Mouse (Mus musculus) neural tube, embryonic 11.5 days (tissue): ENCODE measurements around the gene Cyp1a2. TPM values are rescaled to one million over a fixed set of nuclear protein-coding genes. Genes with fewer than 3 reads are reported as not detected.

Experiments
- ATAC-seq: fragments of 200-750 bp; cut with Nextera tagmentation; 2 replicates; pipeline ENCODE4 v1.8.0; 2017; ENCODE audit warnings: moderate number of reproducible peaks, mild to moderate bottlenecking, moderate TSS enrichment, moderate library complexity; ENCODE audit not compliant: insufficient read depth, low FRiP score, low TSS enrichment
- DNase-seq: peaks from one replicate; pipeline ENCODE4 v3.0.0-alpha.2; 2015; ENCODE audit warnings: low spot score
- H3K27ac ChIP-seq: fragments of 300-500 bp; sonication (generic); 2 replicates; pipeline ENCODE4 v1.5.1; 2014; ENCODE audit warnings: low read depth, mild to moderate bottlenecking, low read length
- H3K27me3 ChIP-seq: fragments of 300-500 bp; sonication (generic); 2 replicates; pipeline ENCODE4 v1.6.1; 2014; ENCODE audit warnings: mild to moderate bottlenecking, low read length, mixed read lengths; ENCODE audit not compliant: control insufficient read depth, insufficient read depth
- H3K36me3 ChIP-seq: fragments of 300-500 bp; sonication (generic); 2 replicates; pipeline ENCODE4 v1.6.1; 2014; ENCODE audit warnings: mild to moderate bottlenecking, low read length, moderate library complexity, mixed read lengths; ENCODE audit not compliant: control insufficient read depth, insufficient read depth
- H3K4me1 ChIP-seq: fragments of 300-500 bp; sonication (generic); 2 replicates; pipeline ENCODE4 v1.6.1; 2014; ENCODE audit warnings: low read length, mixed read lengths; ENCODE audit not compliant: control insufficient read depth, insufficient read depth
- H3K4me2 ChIP-seq: fragments of 300-500 bp; sonication (generic); 2 replicates; pipeline ENCODE4 v1.6.1; 2014; ENCODE audit warnings: low read depth, mild to moderate bottlenecking, moderate library complexity
- H3K4me3 ChIP-seq: fragments of 300-500 bp; sonication (generic); 2 replicates; pipeline ENCODE4 v1.5.1; 2014; ENCODE audit warnings: low read depth, low read length
- H3K9ac ChIP-seq: fragments of 300-500 bp; sonication (generic); 2 replicates; pipeline ENCODE4 v1.6.1; 2014; ENCODE audit warnings: mild to moderate bottlenecking, low read length
- H3K9me3 ChIP-seq: fragments of 300-500 bp; sonication (generic); 2 replicates; pipeline ENCODE4 v1.6.1; 2016; ENCODE audit warnings: low read length; ENCODE audit not compliant: control insufficient read depth
- WGBS: fragments of 180-500 bp; shearing (Covaris S2); extraction: QIAGEN DNeasy Blood & Tissue Kit; methylation state at CpG from one replicate; pipeline ENCODE4 v1.1.7; 2014; 5-methylcytosine and 5-hydroxymethylcytosine counted together
- polyA plus RNA-seq: library from polyadenylated mRNA; unstranded; fragments of >200 nt; fragmentation: Nextera tagmentation; extraction: Ambion mirVana; gene quantifications from 2 replicates; pipeline ENCODE4 v1.2.1, GENCODE M21; 2014

Gene Cyp1a2
- polyA plus RNA-seq, 1 experiment from 2014 or later, result not detected

DNA sequence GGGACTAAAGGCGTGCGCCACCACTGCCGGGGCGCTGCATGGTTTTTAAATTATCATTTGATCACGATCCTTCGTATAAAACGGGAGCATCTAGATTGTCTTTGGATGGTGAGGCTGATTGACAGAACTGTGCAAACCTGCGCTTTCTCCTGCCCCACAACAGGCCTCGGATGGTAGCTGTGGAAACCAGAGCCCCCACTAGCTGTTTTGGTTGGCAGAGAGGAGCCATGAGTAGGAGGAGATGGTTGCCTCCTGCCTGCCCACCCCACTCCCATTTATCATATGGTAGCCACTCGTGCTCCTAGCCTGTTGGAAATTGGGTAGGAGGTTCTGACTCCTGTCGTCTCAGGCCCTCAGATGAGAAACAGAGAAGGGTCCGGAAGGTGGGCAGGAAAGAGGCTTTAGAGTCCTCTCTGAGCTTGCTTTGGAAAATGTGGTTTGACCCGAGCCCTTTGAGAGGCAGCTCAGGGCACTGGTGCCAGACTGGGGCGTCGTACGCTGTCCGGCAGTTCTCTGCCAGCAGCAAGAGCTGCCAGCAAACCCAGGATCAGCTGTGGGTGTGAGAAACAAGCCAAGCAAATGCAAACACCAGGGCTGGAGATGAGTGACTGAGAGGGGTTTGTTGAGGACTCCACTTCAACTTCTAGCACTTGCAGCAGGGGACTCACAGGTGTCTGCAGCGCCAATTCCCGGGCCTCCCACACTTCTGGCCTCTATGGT lies 26.7 kb downstream of the Cyp1a2 start:
- H3K9me3 ChIP-seq, result no peaks in the 10 kb centered on the region
- H3K9ac ChIP-seq, result no peak overlapping the region
- no peak for DNase-seq
- H3K27ac ChIP-seq, result no peak overlapping the region
- no peaks in the 10 kb centered on the region for H3K4me1 ChIP-seq
- 86% methylated on average over 19 of the region's 19 CpGs for WGBS
- ATAC-seq, result no peak
- no peaks in the 10 kb centered on the region for H3K36me3 ChIP-seq
- H3K4me2 ChIP-seq, result no peak overlapping the region
- no peaks in the 10 kb centered on the region for H3K27me3 ChIP-seq
- H3K4me3 ChIP-seq, result no peak overlapping the region

DNA sequence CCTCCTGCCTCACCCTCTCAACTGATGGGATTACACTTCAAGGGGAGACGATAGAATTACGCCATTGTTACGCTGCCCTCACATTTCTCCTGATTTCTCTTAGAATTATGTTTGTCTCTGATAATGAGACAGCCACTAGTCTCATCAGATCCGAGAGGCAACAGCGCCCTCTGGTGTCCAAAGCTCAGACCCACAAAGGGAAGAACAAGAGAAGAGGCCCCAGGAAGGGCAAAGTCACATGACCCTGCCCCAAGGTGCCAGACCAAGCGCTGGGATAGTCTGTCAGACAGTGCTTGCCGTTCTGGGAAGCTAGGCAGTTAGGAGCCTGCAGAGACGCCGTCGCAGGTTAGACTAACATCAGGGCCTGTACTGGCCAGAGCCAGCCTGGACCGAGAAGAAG lies 27.8 kb downstream of the Cyp1a2 start:
- Histone ChIP-seq H3K9me3 (no peaks in the 10 kb centered on the region), H3K4me1 (peaks cover 5% of the 10 kb centered on the region), H3K27me3 (no peaks in the 10 kb centered on the region), H3K9ac (peak overlapping the region; percentile 41), H3K36me3 (no peaks in the 10 kb centered on the region), H3K27ac (no peak overlapping the region), H3K4me3 (no peak overlapping the region), H3K4me2 (peak overlapping the region; percentile 13; the same call in 1 of the 2 replicates)
- ATAC-seq (peak; percentile 72), DNase-seq (peak; percentile 95)
- 3% methylated on average over 11 of the region's 11 CpGs for whole genome bisulfite sequencing

DNA sequence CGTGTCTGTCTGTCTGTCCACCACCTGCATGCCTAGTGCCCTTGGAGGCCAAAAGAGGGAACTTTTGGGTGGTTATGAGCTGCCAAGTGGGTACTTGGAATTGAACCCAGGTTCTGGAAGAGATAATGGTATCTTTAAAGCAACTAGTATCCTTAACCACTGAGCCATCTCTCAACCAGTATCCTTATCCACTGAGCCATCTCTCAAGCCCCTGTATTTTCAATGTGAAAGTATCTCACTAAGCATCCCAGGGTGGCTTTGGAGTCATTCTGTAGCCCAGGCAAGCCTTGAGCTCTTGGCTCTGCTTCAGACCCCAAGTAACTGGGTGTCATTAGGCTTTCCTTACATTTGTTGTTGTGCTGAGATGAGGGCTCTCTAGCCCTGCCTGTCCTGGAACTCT lies 28.5 kb downstream of the Cyp1a2 start:
- Histone ChIP-seq H3K27me3 (no peaks in the 10 kb centered on the region), H3K9me3 (no peaks in the 10 kb centered on the region), H3K4me1 (peaks cover 9% of the 10 kb centered on the region), H3K9ac (no peak overlapping the region), H3K4me3 (no peak overlapping the region), H3K36me3 (no peaks in the 10 kb centered on the region), H3K27ac (no peak overlapping the region), H3K4me2 (no peak overlapping the region)
- DNase-seq (no peak), ATAC-seq (no peak)
- WGBS, result 85% methylated on average over 1 of the region's 1 CpGs

DNA sequence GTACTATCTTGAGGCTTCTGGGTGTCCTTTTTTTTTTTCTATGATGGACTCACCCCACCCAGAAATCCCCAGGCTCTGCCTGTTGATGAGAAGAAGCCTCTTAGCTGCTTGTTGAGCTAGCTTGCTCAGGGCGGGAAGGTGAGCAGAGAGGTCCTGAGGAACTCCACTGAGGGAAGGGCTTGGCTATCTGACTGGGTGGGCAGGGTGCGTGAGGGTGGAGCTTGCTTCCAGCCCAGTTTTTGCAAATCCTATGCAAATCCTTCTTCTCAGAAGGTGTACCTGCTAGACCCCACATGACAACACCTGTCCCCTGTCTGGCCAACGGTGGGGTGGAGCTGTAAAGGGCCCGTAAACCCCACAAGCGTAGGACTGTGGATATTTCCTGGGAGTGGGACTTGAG lies 30.2 kb downstream of the Cyp1a2 start, which contains the start of gene Csk:
Csk (minus strand) TSS at position 349 of the 400 bp plus-strand sequence.
- DNase-seq (no peak), ATAC-seq (no peak)
- Histone ChIP-seq H3K27me3 (no peaks in the 10 kb centered on the region), H3K27ac (no peak within 1 kb of the TSS), H3K36me3 (no peaks in the 10 kb centered on the region), H3K9ac (no peak within 1 kb of the TSS), H3K4me3 (no peak within 1 kb of the TSS), H3K9me3 (no peaks in the 10 kb centered on the region), H3K4me1 (peaks cover 9% of the 10 kb centered on the region), H3K4me2 (no peak within 1 kb of the TSS)
- 52% methylated on average over 5 of the region's 5 CpGs for WGBS

DNA sequence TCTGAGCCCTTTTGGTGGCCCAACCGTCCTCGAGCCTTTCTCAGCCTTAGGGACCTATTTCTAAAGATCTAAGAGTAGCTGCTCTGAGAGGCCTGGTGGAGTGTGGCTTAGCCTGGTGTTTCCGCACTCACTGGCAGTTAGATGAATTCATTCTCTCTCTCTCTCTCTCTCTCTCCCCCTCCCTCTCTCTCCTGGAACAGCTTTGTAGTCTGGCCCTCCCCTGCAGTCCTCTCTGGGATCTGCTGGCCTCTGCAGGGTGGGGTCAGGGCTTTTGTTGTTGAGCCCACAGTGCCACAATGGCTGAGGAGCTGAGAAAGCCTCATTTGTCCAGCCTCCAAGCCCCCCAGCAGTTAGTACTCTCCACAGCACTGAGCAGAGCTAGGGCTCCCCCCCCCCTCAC lies 30.6 kb downstream of the Cyp1a2 start:
- H3K9ac ChIP-seq, result no peak overlapping the region
- DNase-seq, result no peak
- H3K4me1 ChIP-seq, result peaks cover 9% of the 10 kb centered on the region
- H3K27me3 ChIP-seq, result no peaks in the 10 kb centered on the region
- 18% methylated on average over 3 of the region's 3 CpGs for WGBS
- H3K27ac ChIP-seq, result no peak overlapping the region
- no peak overlapping the region for H3K4me2 ChIP-seq
- H3K9me3 ChIP-seq, result no peaks in the 10 kb centered on the region
- no peak for ATAC-seq
- no peak overlapping the region for H3K4me3 ChIP-seq
- H3K36me3 ChIP-seq, result no peaks in the 10 kb centered on the region

DNA sequence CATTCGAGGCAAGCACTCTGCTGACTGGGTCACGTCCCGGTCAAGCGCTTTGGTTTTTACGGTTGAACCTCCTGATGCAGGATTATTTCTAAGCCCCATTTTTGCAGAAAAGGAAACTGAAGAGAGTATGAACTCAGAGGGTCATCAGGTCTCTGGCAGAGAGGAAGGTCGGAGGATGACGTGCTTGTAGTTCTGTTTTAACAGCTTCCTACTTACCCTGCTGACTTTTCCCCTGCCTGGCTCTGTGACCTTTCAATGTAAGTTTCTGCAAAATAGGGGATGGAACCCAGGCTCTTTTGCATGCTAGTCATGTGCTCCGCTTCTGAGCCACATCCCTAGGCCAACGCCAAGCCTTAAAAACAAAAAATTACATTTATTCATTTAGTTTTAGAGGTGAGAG lies 31.2 kb downstream of the Cyp1a2 start:
- no peak for DNase-seq
- no peak for ATAC-seq
- H3K27ac ChIP-seq, result no peak overlapping the region
- H3K27me3 ChIP-seq, result no peaks in the 10 kb centered on the region
- no peak overlapping the region for H3K9ac ChIP-seq
- 69% methylated on average over 9 of the region's 9 CpGs for WGBS
- no peaks in the 10 kb centered on the region for H3K36me3 ChIP-seq
- H3K4me2 ChIP-seq, result no peak overlapping the region
- no peak overlapping the region for H3K4me3 ChIP-seq
- H3K4me1 ChIP-seq, result peaks cover 9% of the 10 kb centered on the region
- H3K9me3 ChIP-seq, result no peaks in the 10 kb centered on the region

DNA sequence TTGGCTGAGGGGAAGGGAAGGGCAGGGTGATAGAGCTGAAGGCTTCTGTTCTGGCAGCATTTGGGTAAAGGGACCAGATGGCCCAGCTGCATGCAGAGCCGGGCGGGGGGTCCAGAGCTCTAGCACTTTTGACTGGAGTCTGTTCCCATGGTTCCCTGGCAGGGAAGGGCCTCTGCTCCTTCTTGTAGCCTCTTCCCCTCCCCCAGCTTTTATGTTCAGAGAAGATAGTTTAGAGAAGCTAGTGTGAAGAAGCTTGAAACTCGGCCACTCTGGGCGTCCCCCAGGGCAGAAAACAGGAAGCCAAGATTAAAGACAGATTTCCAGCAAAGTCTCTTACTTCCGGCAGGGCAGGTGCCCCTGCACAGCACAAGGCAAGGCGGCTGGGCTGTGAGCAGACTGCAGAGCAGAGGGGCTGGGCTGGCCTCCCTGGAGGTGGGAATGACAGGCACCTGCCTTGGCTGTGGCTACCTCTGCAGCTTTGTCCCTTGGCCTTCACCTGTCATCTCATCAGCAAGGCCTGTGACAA lies 32.7 kb downstream of the Cyp1a2 start:
- no peaks in the 10 kb centered on the region for H3K27me3 ChIP-seq
- WGBS, result 26% methylated on average over 6 of the region's 6 CpGs
- no peaks in the 10 kb centered on the region for H3K36me3 ChIP-seq
- H3K4me1 ChIP-seq, result peaks cover 9% of the 10 kb centered on the region
- H3K9ac ChIP-seq, result no peak overlapping the region
- no peak overlapping the region for H3K4me3 ChIP-seq
- DNase-seq, result no peak
- H3K27ac ChIP-seq, result no peak overlapping the region
- no peak for ATAC-seq
- no peak overlapping the region for H3K4me2 ChIP-seq
- H3K9me3 ChIP-seq, result no peaks in the 10 kb centered on the region

DNA sequence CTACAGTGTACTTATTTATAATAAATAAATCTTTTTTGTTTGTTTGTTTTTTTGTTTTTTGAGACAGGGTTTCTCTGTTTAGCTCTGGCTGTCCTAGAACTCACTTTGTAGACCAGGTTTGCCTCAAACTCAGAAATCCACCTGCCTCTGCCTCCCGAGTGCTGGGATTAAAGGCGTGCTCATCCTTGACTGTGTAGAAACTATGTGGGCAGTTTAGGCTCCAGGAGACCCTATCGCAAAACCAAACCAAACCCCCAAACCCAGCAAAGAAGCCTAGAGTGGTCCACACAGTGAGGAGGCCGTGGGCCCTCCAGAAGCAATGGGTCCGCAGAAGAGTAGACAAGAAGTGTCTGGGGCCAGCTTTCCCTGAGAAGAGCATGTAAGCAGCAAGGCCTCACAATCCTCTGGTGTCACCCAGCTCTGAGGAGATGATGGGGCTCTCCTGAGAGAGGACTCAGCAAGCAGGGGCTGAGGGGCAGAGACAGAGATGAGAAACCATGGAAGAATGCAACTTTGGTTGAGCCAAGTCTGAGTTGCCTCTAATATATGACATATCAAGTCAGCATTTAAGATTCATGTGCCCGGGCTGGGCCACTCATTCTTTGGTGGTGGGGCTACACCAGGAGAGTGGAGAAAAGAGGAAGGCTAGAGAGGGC lies 33.2 kb downstream of the Cyp1a2 start:
- H3K9ac ChIP-seq, result no peak overlapping the region
- DNase-seq (no peak), ATAC-seq (no peak)
- H3K9me3 ChIP-seq, result no peaks in the 10 kb centered on the region
- H3K27ac ChIP-seq, result no peak overlapping the region
- H3K36me3 ChIP-seq, result no peaks in the 10 kb centered on the region
- 90% methylated on average over 6 of the region's 6 CpGs for WGBS
- no peak overlapping the region for H3K4me3 ChIP-seq
- no peak overlapping the region for H3K4me2 ChIP-seq
- H3K27me3 ChIP-seq, result no peaks in the 10 kb centered on the region
- peaks cover 9% of the 10 kb centered on the region for H3K4me1 ChIP-seq
